Mouse (Mus musculus) lung, adult 2 months (tissue): ENCODE data around the gene Specc1l.

Experiments
- CTCF ChIP-seq: fragments of 200-500 bp; IDR thresholded peaks from 2 replicates; pipeline ENCODE4 v1.5.1; 2011; ENCODE audit warnings: mild to moderate bottlenecking, low read length, control low read depth; ENCODE audit not compliant: insufficient read depth
- POLR2A ChIP-seq: fragments of 200-500 bp; IDR thresholded peaks from 2 replicates; pipeline ENCODE4 v1.6.1; 2011; ENCODE audit warnings: low read depth, mild to moderate bottlenecking, control low read depth, low read length, borderline replicate concordance; ENCODE audit errors: extremely low read depth

GRCm38 (mm10) chr10:75224154-75224553, 12.3 kb downstream of the Specc1l start:
- TF ChIP-seq CTCF (no peak), POLR2A (no peak)
